In genomic region chr5:113490033-113490432, GRCm38 (mm10) we compare ENCODE assay signal across 8 mouse cellular contexts. TPM values are rescaled to one million over a fixed set of nuclear protein-coding genes. Genes with fewer than 3 reads are reported as not detected.
DNase-seq lines count a peak whose midpoint lies in the region; ATAC-seq and TF ChIP-seq lines count a peak whose summit lies in the region.

Gene Wscd2, plus strand, starts transcription at chr5:113490333.

- H3K36me3 ChIP-seq in heart, embryonic 14.5 days (ENCODE audit: control insufficient read depth, insufficient read depth, low read length), result no peaks in the 10 kb centered on the region
- H3K36me3 ChIP-seq in ES-E14 (ENCODE audit: control insufficient read depth, insufficient read depth, low read length, poor library complexity, severe bottlenecking), result no peaks in the 10 kb centered on the region
- H3K36me3 ChIP-seq in forebrain, embryonic 16.5 days (ENCODE audit: control insufficient read depth, insufficient read depth), result no peaks in the 10 kb centered on the region
- H3K36me3 ChIP-seq in limb, embryonic 12.5 days, result no peaks in the 10 kb centered on the region

- in situ Hi-C loops in ES-E14 (cut with MboI; ENCODE audit: low sequenced_read_pairs in 2 of 2, unreplicated experiment in 2 of 2), result no loop called here

- H3K4me1 ChIP-seq in heart, embryonic 14.5 days (ENCODE audit: control insufficient read depth in 2 of 2, insufficient read depth in 2 of 2, low read length in 2 of 2), result peaks cover 15 to 18% of the 10 kb centered on the region in 2 experiments
- peaks cover 0 to 7% of the 10 kb centered on the region in 2 experiments; a peak in 1 of 4 replicates for H3K4me1 ChIP-seq in ES-E14 (ENCODE audit: control insufficient read depth in 2 of 2, insufficient read depth in 2 of 2, low read length in 2 of 2, poor library complexity in 1 of 2)
- peaks cover 26% of the 10 kb centered on the region for H3K4me1 ChIP-seq in forebrain, embryonic 16.5 days (replicated peaks; ENCODE audit: control insufficient read depth, insufficient read depth, low read length)
- peaks cover 22% of the 10 kb centered on the region for H3K4me1 ChIP-seq in limb, embryonic 12.5 days (replicated peaks)

- peak within 1 kb of the TSS; percentile 57 to 67 for H3K4me3 ChIP-seq in heart, embryonic 14.5 days (ENCODE audit: control insufficient read depth in 1 of 2, insufficient read depth in 1 of 2, low read depth in 1 of 2, low read length in 2 of 2)
- H3K4me3 ChIP-seq in ES-E14 (ENCODE audit: insufficient read depth in 1 of 2, low read depth in 1 of 2, low read length in 2 of 2, poor library complexity in 1 of 2, severe bottlenecking in 1 of 2), result peak within 1 kb of the TSS; percentile 60 to 66
- H3K4me3 ChIP-seq in forebrain, embryonic 16.5 days (replicated peaks; ENCODE audit: low read length), result peak within 1 kb of the TSS; percentile 58
- peak within 1 kb of the TSS; percentile 57 for H3K4me3 ChIP-seq in limb, embryonic 12.5 days (replicated peaks)

- H3K27ac ChIP-seq in heart, embryonic 14.5 days (replicated peaks in 1 of 2; ENCODE audit: control insufficient read depth in 1 of 2, insufficient read depth in 1 of 2, low read depth in 2 of 2, low read length in 2 of 2), result peak within 1 kb of the TSS in 1 of 2 experiments; percentile 42; a peak in 1 of 4 replicates
- H3K27ac ChIP-seq in ES-E14 (ENCODE audit: insufficient read depth, low read depth, low read length, poor library complexity, severe bottlenecking), result no peak within 1 kb of the TSS
- peak within 1 kb of the TSS; percentile 66 for H3K27ac ChIP-seq in forebrain, embryonic 16.5 days (ENCODE audit: low read length)
- H3K27ac ChIP-seq in limb, embryonic 12.5 days, result peak within 1 kb of the TSS; percentile 64; the same call in 1 of the 2 replicates

- peaks cover 16% of the 10 kb centered on the region for H3K27me3 ChIP-seq in heart, embryonic 14.5 days (ENCODE audit: control insufficient read depth, insufficient read depth, low read length)
- no peaks in the 10 kb centered on the region for H3K27me3 ChIP-seq in forebrain, embryonic 16.5 days (replicated peaks; ENCODE audit: control insufficient read depth, insufficient read depth, low read length)
- H3K27me3 ChIP-seq in limb, embryonic 12.5 days, result peaks cover 72% of the 10 kb centered on the region

- H3K9me3 ChIP-seq in heart, embryonic 14.5 days (ENCODE audit: control insufficient read depth, low read length), result no peaks in the 10 kb centered on the region
- H3K9me3 ChIP-seq in ES-E14 (ENCODE audit: control insufficient read depth, insufficient read depth, low read depth, low read length), result no peaks in the 10 kb centered on the region
- no peaks in the 10 kb centered on the region for H3K9me3 ChIP-seq in forebrain, embryonic 16.5 days (ENCODE audit: control insufficient read depth, low read length)
- no peaks in the 10 kb centered on the region for H3K9me3 ChIP-seq in limb, embryonic 12.5 days

- 56% methylated on average over 6 of the region's 6 CpGs for WGBS in heart, embryonic 14.5 days
- WGBS in forebrain, embryonic 16.5 days, result 56% methylated on average over 6 of the region's 6 CpGs
- 60% methylated on average over 6 of the region's 6 CpGs for whole genome bisulfite sequencing in limb, embryonic 12.5 days

- ATAC-seq in heart, embryonic 14.5 days (ENCODE audit: insufficient number of reproducible peaks, insufficient read depth, low FRiP score, low read depth), result no peak
- ATAC-seq in forebrain, embryonic 16.5 days, result no peak
- no peak for ATAC-seq in limb, embryonic 12.5 days (ENCODE audit: insufficient number of reproducible peaks, insufficient read depth, low FRiP score, low TSS enrichment, low read depth)
- ATAC-seq in cerebellum, adult (ENCODE audit: insufficient number of reproducible peaks, low FRiP score, low TSS enrichment), result no peak

- peak within 1 kb of the TSS; percentile 79 for H3K9ac ChIP-seq in heart, embryonic 14.5 days (ENCODE audit: low read length)
- peak within 1 kb of the TSS; percentile 48 for H3K9ac ChIP-seq in ES-E14 (ENCODE audit: insufficient read depth, low read depth, low read length, poor library complexity, severe bottlenecking)
- peak within 1 kb of the TSS; percentile 61 for H3K9ac ChIP-seq in forebrain, embryonic 16.5 days (replicated peaks; ENCODE audit: low read depth, low read length)
- peak within 1 kb of the TSS; percentile 75 for H3K9ac ChIP-seq in limb, embryonic 12.5 days (replicated peaks)

- no peak for DNase-seq in heart, adult 11 months
- DNase-seq in ES-E14 (ENCODE audit: low read depth, low spot score), result no peak
- no peak for DNase-seq in thymus, postnatal 25 days
- DNase-seq in kidney, postnatal 10 days, result no peak

- H3K4me2 ChIP-seq in heart, embryonic 14.5 days (ENCODE audit: low read length), result peak within 1 kb of the TSS; percentile 83
- peak within 1 kb of the TSS; percentile 60 for H3K4me2 ChIP-seq in forebrain, embryonic 16.5 days (ENCODE audit: low read length)
- H3K4me2 ChIP-seq in limb, embryonic 12.5 days, result peak within 1 kb of the TSS; percentile 92

TF ChIP-seq in ES-E14, 5 proteins besides CTCF, POLR2A, EP300 and RAD21:
- TF ChIP-seq ZNF384 (IDR thresholded peaks at IDR 0.05; ENCODE audit: low read depth, low read length) (no peak), HCFC1 (IDR thresholded peaks at IDR 0.05; ENCODE audit: borderline replicate concordance, insufficient read depth, low read length) (no peak), ZC3H11A (IDR thresholded peaks at IDR 0.05; ENCODE audit: borderline replicate concordance, low read depth, low read length) (no peak), MAFK (IDR thresholded peaks at IDR 0.05; ENCODE audit: insufficient read depth, low read depth, low read length) (no peak), CHD2 (IDR thresholded peaks at IDR 0.05; ENCODE audit: low read depth, low read length) (no peak)

RNA-seq across cellular contexts. Expression of gene Wscd2, which starts in this region (rescaled TPM):
- 2.2 and 2.8 TPM in 2 replicates for polyA plus RNA-seq in heart, embryonic 14.5 days (2014; fragmentation: Nextera tagmentation; extraction: Ambion mirVana)
- total RNA-seq in ES-E14 (2012; rRNA removed), result 2.6 and 3.4 TPM in 2 replicates
- 6.6 and 11.3 TPM in 2 replicates for polyA plus RNA-seq in forebrain, embryonic 16.5 days (2015; fragmentation: Nextera tagmentation; extraction: Ambion mirVana)
- polyA plus RNA-seq in limb, embryonic 12.5 days (2016; fragmentation: Nextera tagmentation; extraction: Ambion mirVana), result 5.2 and 5.4 TPM in 2 replicates
